Mouse (Mus musculus) heart, adult 2 months (tissue): ENCODE data around the gene Camta1. TPM values are rescaled to one million over a fixed set of nuclear protein-coding genes. Genes with fewer than 3 reads are reported as not detected.

Experiments
- DNase-seq, 2 experiments: peaks; one replicate each; pipeline ENCODE4 v3.0.0; 2021
- H3K27ac ChIP-seq: fragments of 200-600 bp; 2 replicates; pipeline ENCODE4 v1.8.1; 2022
- H3K27me3 ChIP-seq: fragments of 200-500 bp; 2 replicates; pipeline ENCODE4 v1.6.1; 2012; ENCODE audit warnings: mild to moderate bottlenecking, low read length, inconsistent platforms, mixed read lengths; ENCODE audit not compliant: control insufficient read depth, insufficient read depth
- H3K36me3 ChIP-seq: fragments of 200-500 bp; 2 replicates; pipeline ENCODE4 v1.6.1; 2012; ENCODE audit warnings: low read length, inconsistent platforms; ENCODE audit not compliant: control insufficient read depth, insufficient read depth
- H3K4me1 ChIP-seq: fragments of 200-500 bp; 2 replicates; pipeline ENCODE4 v1.6.1; 2011; ENCODE audit warnings: low read length; ENCODE audit not compliant: control insufficient read depth, insufficient read depth
- H3K4me3 ChIP-seq: fragments of 200-600 bp; 2 replicates; pipeline ENCODE4 v1.8.1; 2022
- H3K79me2 ChIP-seq: fragments of 200-500 bp; replicated peaks from 2 replicates; pipeline ENCODE4 v1.6.1; 2012; ENCODE audit warnings: mild to moderate bottlenecking, inconsistent platforms, low read length, moderate library complexity, mixed read lengths; ENCODE audit not compliant: control insufficient read depth, insufficient read depth
- H3K9ac ChIP-seq: fragments of 200-500 bp; 2 replicates; pipeline ENCODE4 v1.6.1; 2012; ENCODE audit warnings: low read depth, mild to moderate bottlenecking, control low read depth, inconsistent platforms, low read length, mixed read lengths
- CTCF ChIP-seq: fragments of 200-600 bp; IDR thresholded peaks from 2 replicates; pipeline ENCODE4 v1.8.1; 2022; ENCODE audit warnings: antibody characterized with exemption, mild to moderate bottlenecking, moderate library complexity
- EP300 ChIP-seq: fragments of 200-500 bp; IDR thresholded peaks from 2 replicates; pipeline ENCODE4 v1.6.1; 2011; ENCODE audit warnings: low read depth, low read length, control low read depth; ENCODE audit not compliant: insufficient read depth
- POLR2A ChIP-seq: fragments of 200-500 bp; IDR thresholded peaks from 2 replicates; pipeline ENCODE4 v1.6.1; 2011; ENCODE audit warnings: mild to moderate bottlenecking, low read depth, low read length, control low read depth; ENCODE audit not compliant: insufficient read depth
- WGBS: fragments of 180-500 bp; shearing (Covaris S2); methylation state at CpG from one replicate; pipeline ENCODE4 v1.1.7; 2018; 5-methylcytosine and 5-hydroxymethylcytosine counted together
- intact Hi-C: fragments of 180-260 bp; cut with DNase I; formaldehyde crosslinking; loops from one replicate; pipeline ENCODE4 v1.15.1; 2025
- polyA plus RNA-seq: library from polyadenylated mRNA; depleted of rRNA; stranded (reverse); fragments of >200 nt; gene quantifications from 2 replicates; pipeline ENCODE4 v1.2.3, GENCODE M21; 2012; rRNA removed
- total RNA-seq, 2 experiments: library from RNA; stranded (reverse); gene quantifications; 2 replicates each; pipeline ENCODE4 v1.2.3; 2021

The Camta1 gene
- total and polyA plus RNA-seq, 3 experiments, result 39.4 to 234 (median 208) TPM

- Histone ChIP-seq H3K36me3 (peaks cover 7% of the 10 kb centered on the region), H3K9ac (no peak overlapping the region), H3K4me1 (peaks cover 18% of the 10 kb centered on the region), H3K79me2 (no peaks in the 10 kb centered on the region), H3K4me3 (no peak overlapping the region), H3K27me3 (no peaks in the 10 kb centered on the region), H3K27ac (no peak overlapping the region)
- intact Hi-C loops, result no loop called here
- WGBS, result 77% methylated on average over 6 of the region's 6 CpGs
- DNase-seq, result no peak
- TF ChIP-seq EP300 (no peak), CTCF (no peak), POLR2A (no peak)
Observed at GRCm38 (mm10) chr4:150868161-150868560, 993.5 kb downstream of the Camta1 start.

Other genes with a start within 250 kb of the Camta1 start
- gene Dnajc11, start 71.8 kb upstream of the Camta1 start, total RNA-seq, result 10 to 100 TPM; 71.0 to 84.3 TPM
- gene Dnajc11, start 71.8 kb upstream of the Camta1 start, polyA plus RNA-seq, result 55.9 and 66.9 TPM in 2 replicates
- 10 to 100 TPM; 12.0 to 13.5 TPM for gene Thap3, start 127.1 kb upstream of the Camta1 start, total RNA-seq
- 20.8 and 27.6 TPM in 2 replicates for gene Thap3, start 127.1 kb upstream of the Camta1 start, polyA plus RNA-seq
- 1 to 10 TPM; 4.5 to 4.8 TPM for gene Phf13, start 134.4 kb upstream of the Camta1 start, total RNA-seq
- gene Phf13, start 134.4 kb upstream of the Camta1 start, polyA plus RNA-seq, result 3.0 and 3.7 TPM in 2 replicates
- 10 to 100 TPM; 69.9 to 93.5 TPM for gene Klhl21, start 146.9 kb upstream of the Camta1 start, total RNA-seq
- 50.4 and 56.2 TPM in 2 replicates for gene Klhl21, start 146.9 kb upstream of the Camta1 start, polyA plus RNA-seq
- 1 to 10 TPM; 4.3 to 5.6 TPM for gene Zbtb48, start 165.8 kb upstream of the Camta1 start, total RNA-seq
- 5.0 and 8.8 TPM in 2 replicates for gene Zbtb48, start 165.8 kb upstream of the Camta1 start, polyA plus RNA-seq
- gene Tas1r1, start 176.7 kb upstream of the Camta1 start, total RNA-seq, result under 1 TPM; 0.08 to 0.11 TPM
- gene Tas1r1, start 176.7 kb upstream of the Camta1 start, polyA plus RNA-seq, result 0.08 TPM in 1 of 2 replicates, not detected in the other
- 1 to 10 TPM; 9.7 to 9.8 TPM for gene Nol9, start 177.4 kb upstream of the Camta1 start, total RNA-seq
- 7.3 and 9.7 TPM in 2 replicates for gene Nol9, start 177.4 kb upstream of the Camta1 start, polyA plus RNA-seq
- gene Plekhg5, start 210.6 kb upstream of the Camta1 start, total RNA-seq, result 10 to 100 TPM; 11.5 to 16.7 TPM
- 20.3 and 20.5 TPM in 2 replicates for gene Plekhg5, start 210.6 kb upstream of the Camta1 start, polyA plus RNA-seq